Mouse (Mus musculus): Measurements from ENCODE around the gene Krt8.

Krt8 gene

GRCm38 (mm10) chr15:101974083-101974845 lies 30.0 kb downstream of the Krt8 start:
- DNase-seq (ENCODE audit: low spot score in 2 of 2), result no peak

- DNase-seq (ENCODE audit: low spot score in 2 of 2), result peak; percentile 94 to 96
Measured at GRCm38 (mm10) chr15:101973414-101974077, 30.7 kb downstream of the Krt8 start.

- peak in 1 of 2 experiments; percentile 41 for DNase-seq (ENCODE audit: low spot score in 2 of 2)
Measured at GRCm38 (mm10) chr15:101970536-101970935, 33.7 kb downstream of the Krt8 start.

- no peak for DNase-seq (ENCODE audit: low spot score in 2 of 2)
Measured at GRCm38 (mm10) chr15:101966808-101967207, 37.5 kb downstream of the Krt8 start.

- no peak for DNase-seq (ENCODE audit: low spot score in 2 of 2)
Measured at GRCm38 (mm10) chr15:101958891-101959290, 45.4 kb downstream of the Krt8 start.

GRCm38 (mm10) chr15:101954187-101954586 lies 50.1 kb downstream of the Krt8 start, which contains the start of gene Krt78:
Gene Krt78 (minus strand): TSS chr15:101954287.
- no peak for DNase-seq (ENCODE audit: low spot score in 2 of 2)

- DNase-seq (ENCODE audit: low spot score in 2 of 2), result no peak
Measured at GRCm38 (mm10) chr15:101952733-101953474, 51.4 kb downstream of the Krt8 start.

All from right cerebral cortex, postnatal 10 days (tissue).